Mouse (Mus musculus) layer of hippocampus, postnatal 10 days (tissue): Measurements from ENCODE around the gene Bcl10. TPM values are rescaled to one million over a fixed set of nuclear protein-coding genes. Genes with fewer than 3 reads are reported as not detected.
"Not testable (repeated sequence)": the region's sequence is repeated elsewhere in the genome, so short reads cannot be mapped to it uniquely, and the experiment has no call there.

Experiments
- DNase-seq, 2 experiments: peaks; one replicate each; pipeline ENCODE4 v3.0.0; 2021; ENCODE audit warnings: low spot score in 2 of 2
- total RNA-seq, 2 experiments: library from RNA; stranded (reverse); gene quantifications; 2 replicates each; pipeline ENCODE4 v1.2.3; 2021

Bcl10 gene
- total RNA-seq, 2 experiments from 2014 or later: 16.8 to 17.5 TPM

GRCm38 (mm10) chr3:145947539-145948204 lies 25.1 kb downstream of the Bcl10 start:
- DNase-seq: no peak

GRCm38 (mm10) chr3:145950034-145950814 lies 27.6 kb downstream of the Bcl10 start:
- peak; percentile 52 to 63 for DNase-seq

- DNase-seq: no peak
These were observed 28.2 kb downstream of the Bcl10 start for GRCm38 (mm10) chr3:145950815-145951130.

- DNase-seq: no peak
These were observed 28.9 kb downstream of the Bcl10 start for GRCm38 (mm10) chr3:145951287-145952165.

- no peak for DNase-seq
These were observed 30.3 kb downstream of the Bcl10 start for GRCm38 (mm10) chr3:145952945-145953344.

- DNase-seq: no peak
These were observed 30.8 kb downstream of the Bcl10 start for GRCm38 (mm10) chr3:145953411-145953810.

GRCm38 (mm10) chr3:145959824-145960223 lies 37.2 kb downstream of the Bcl10 start:
- no peak for DNase-seq

GRCm38 (mm10) chr3:145962411-145962810 lies 39.8 kb downstream of the Bcl10 start:
- DNase-seq: no peak

- DNase-seq: no peak
These were observed 40.8 kb downstream of the Bcl10 start for GRCm38 (mm10) chr3:145963101-145964017.

GRCm38 (mm10) chr3:145964018-145964387 lies 41.4 kb downstream of the Bcl10 start:
- DNase-seq: no peak

GRCm38 (mm10) chr3:145964473-145964872 lies 41.9 kb downstream of the Bcl10 start:
- DNase-seq: no peak

- DNase-seq: not testable (repeated sequence)
These were observed 43.0 kb downstream of the Bcl10 start for GRCm38 (mm10) chr3:145965583-145965982.

- no peak for DNase-seq
These were observed 44.2 kb downstream of the Bcl10 start for GRCm38 (mm10) chr3:145966806-145967205.

GRCm38 (mm10) chr3:145969031-145969501 lies 46.5 kb downstream of the Bcl10 start:
- DNase-seq: no peak

- no peak for DNase-seq
These were observed 48.9 kb downstream of the Bcl10 start for GRCm38 (mm10) chr3:145971501-145971900.

GRCm38 (mm10) chr3:145974986-145975385 lies 52.4 kb downstream of the Bcl10 start:
- DNase-seq: no peak
